Mouse (Mus musculus) lung, postnatal 4 days (tissue): ENCODE data around the gene Paip2b.
"Not testable (repeated sequence)": the region's sequence is repeated elsewhere in the genome, so short reads cannot be mapped to it uniquely, and the experiment has no call there.

ENCODE experiments used
- DNase-seq, 2 experiments: peaks; one replicate each; pipeline ENCODE4 v3.0.0; 2021

The Paip2b gene

DNA sequence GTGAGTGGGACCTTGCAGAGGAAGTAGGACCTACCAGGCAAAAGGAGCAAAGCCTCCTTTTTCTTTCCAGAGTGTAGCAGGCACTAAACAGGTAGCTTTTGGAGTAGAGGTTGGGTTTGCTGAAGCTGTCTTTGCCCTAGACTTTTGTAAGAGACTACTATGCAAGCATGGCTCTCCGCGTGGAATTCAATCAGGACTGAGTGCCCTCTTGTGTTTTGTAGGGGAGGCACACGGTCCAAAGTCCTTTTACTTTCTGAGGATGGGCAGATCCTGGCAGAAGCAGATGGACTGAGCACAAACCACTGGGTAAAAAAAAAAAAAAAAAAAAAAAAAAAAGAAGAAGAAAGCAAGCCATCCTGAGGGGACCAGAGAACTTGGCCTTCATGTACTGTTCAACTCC is 34.9 kb downstream of the Paip2b start:
- no peak for DNase-seq

DNA sequence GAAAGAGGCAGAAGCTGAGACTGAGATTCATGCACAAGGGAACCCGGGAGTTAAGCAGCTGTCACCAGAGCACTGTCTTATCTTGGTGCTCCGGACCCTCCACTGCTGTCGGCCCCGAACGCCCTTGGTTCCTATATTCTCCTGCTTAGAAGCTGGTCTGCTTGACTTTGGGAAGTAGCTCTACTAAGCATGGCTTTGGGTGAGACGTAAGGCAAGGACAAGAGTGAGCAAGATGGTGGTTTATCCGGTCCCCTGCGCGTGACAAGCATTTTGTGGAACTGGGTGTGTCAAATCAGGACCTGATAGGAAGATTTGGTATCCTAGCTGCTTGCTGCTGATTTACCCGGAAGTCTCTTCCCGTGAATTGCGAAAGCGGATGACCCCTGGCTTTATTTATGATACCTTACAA is 36.0 kb downstream of the Paip2b start:
- peak; percentile 48 to 66 for DNase-seq

DNA sequence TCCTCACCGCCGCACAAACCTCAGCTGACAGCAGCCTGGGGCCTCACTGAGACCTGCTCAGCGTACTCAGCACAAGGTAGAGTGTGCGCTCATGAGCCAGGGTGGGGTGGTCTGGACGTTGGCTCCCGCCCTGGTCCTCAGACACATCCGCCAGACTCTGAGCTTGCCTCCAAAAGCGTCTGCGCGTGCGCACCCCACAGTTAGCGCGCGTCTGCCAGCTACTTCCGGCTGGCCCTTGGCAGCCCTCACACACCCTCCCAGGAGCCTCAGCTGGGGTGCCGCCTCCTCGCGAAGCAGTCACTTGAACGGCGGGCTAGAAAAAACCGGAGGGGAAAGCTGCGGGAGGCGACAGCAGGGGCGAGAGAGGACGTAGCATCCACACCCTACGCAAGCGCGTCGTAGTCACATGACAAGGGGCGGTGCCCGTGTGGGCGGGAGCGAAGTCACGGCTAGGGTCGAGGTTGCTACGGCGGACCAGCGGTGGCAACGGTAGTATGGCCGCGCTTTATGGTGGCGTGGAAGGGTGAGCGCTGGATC is 36.7 kb downstream of the Paip2b start, which contains the start of gene Nagk:
Gene Nagk (plus strand): TSS at position 223 of the 537 bp plus-strand sequence.
- peak; percentile 97 to 98 for DNase-seq

DNA sequence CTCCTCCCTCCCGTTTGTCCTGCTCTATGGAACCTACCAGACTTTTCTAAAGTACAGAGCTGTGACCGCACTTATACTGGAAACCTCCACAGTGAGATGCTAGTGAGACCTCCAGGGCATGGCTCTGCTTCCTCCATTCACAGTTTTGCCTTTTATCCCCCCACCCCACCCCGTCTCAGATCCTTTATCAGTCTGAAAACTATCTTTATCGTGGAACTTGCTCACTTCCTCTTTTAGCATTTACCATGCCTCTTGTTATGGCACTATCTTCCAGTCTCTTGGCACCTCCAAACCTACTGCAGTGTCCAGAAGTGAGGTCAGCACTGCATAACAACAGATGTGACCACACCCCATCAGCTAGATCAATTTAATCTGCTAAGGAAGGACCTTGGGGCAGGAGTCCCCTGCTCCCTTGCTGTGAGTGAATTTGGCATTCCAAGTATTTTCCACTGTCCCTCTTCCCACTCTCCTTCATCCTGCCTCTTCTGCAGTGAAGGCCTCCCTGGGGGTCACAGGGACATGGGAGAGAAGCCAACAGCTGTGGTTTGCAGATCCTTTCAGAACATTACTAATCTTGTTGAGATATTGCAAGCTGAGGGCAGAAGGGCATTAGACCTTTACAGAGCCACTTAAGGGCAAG is 40.2 kb downstream of the Paip2b start:
- no peak for DNase-seq

DNA sequence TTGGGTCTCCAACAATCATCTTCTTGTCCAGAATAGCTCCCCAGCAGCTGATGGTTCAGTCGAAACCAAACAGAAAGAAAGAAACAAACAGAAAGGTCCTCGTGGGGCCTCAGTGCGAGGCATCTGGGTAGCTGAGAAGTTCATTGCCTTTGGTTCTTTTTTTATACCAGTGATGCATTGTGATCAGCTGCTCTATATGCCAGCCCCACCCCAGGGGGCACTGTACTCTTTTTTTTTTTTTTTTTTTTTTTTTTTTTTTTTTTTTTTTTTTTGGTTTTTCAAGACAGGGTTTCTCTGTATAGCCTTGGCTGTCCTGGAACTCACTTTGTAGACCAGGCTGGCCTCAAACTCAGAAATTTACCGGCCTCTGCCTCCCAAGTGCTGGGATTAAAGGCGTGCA is 41.0 kb downstream of the Paip2b start:
- DNase-seq, result not testable (repeated sequence)

DNA sequence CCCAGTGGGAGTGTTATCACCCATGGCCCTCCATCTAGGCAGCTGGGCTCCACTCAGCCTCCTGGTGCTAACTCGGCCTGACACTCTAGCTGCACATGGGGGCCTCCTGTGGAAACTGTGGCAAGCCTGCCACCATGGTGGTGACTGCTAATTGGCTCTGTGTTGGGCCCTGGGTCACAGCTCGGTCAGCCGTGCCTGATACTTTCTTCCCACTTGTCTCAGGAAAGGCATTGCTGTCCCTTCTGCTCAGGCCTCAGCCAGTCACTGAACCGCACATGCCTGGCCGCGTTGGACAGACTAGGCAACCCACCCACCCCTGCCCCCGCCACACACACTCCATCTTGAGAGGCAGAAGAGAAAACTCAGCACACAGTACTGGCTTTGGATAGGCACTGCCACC is 43.0 kb downstream of the Paip2b start:
- DNase-seq, result no peak

DNA sequence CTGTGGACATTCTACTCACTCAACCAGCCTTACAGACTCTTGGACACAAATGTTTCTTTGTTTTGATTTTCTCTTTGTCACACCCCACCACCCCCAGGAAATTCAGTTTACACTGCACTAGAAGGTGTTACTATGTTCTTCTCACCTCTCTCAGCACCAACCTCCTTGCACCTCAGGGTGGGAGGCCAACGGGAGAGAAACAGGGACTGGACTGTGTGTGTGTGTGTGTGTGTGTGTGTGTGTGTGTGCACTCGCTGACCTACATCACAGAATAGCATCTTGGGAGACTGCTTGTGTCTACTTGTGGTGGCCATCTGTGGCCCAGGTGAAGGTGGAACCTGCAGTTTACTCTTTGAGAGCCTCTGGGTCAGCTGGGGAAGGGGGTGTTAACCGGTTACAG is 45.1 kb downstream of the Paip2b start:
- DNase-seq, result no peak

DNA sequence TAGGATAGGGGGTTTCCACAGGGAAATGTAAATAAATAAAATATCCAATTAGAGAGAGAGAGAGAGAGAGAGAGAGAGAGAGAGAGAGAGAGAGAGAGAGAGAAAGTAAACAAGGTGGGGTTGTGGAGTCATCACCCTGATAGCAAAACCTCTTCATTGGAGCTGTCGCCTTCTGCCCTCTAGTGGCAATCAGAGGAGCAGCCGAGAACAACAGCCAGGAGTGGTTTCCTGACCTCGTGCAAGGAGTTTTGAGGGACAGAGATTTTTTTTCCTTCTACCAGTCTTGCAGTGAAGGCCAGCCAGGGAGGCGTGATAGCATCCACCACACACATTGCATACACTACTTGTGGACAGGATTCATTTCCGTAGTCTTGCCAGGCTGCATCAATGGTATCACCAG is 52.5 kb downstream of the Paip2b start:
- peak; percentile 53 to 71 for DNase-seq

DNA sequence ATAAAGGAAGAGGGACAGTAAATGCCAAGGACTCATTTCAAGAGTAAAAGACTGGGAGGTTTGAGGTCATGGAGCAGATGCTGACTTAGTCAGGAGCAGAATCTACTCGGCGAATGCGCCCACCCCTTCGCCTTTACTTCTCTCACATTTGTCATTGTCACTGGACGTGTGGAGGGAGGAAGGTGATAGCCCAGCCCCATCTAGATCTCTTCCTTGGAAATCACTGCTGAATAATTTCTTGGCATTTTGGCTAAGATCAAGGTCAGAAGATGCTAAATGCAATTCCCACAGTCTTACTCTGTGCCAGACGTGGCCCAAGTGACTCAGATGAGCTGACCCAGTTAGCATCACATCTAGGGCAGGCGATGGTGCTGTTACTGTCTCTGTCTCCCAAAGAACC is 53.2 kb downstream of the Paip2b start:
- no peak for DNase-seq

DNA sequence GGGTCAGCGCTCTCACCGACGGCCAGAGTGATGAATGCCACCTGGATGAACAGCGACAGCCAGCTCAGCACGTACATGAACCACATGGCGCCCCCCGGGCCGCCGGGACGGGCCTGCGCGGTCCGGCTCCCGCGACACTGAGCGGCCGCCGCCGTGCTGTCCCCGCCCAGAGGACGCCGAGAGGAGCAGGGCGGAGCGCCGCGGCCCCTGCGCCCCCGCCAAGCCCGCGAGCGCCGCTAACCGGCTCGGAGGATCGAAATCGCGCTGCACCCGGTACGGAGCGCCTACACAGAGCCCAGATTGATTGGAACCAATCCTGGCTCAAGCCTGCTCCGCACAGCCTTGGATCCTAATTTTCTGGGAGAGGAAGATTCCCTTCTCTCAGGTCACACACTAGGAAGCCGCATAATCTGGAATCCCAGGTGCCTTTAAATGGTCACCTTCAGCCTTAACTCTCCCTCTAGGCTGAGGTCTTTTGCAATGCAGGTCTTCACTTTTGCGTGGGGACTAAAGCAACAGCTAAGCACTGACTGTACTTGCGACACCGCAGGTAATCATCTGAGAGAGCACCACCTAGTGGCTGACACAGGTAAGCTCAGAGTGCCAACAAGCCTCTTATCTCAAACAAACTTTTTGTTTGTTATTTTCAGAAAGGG is 55.8 kb downstream of the Paip2b start, which contains the start of gene Tex261:
Gene Tex261 (minus strand): TSS at position 176 of the 656 bp plus-strand sequence.
- peak; percentile 94 to 95 for DNase-seq

DNA sequence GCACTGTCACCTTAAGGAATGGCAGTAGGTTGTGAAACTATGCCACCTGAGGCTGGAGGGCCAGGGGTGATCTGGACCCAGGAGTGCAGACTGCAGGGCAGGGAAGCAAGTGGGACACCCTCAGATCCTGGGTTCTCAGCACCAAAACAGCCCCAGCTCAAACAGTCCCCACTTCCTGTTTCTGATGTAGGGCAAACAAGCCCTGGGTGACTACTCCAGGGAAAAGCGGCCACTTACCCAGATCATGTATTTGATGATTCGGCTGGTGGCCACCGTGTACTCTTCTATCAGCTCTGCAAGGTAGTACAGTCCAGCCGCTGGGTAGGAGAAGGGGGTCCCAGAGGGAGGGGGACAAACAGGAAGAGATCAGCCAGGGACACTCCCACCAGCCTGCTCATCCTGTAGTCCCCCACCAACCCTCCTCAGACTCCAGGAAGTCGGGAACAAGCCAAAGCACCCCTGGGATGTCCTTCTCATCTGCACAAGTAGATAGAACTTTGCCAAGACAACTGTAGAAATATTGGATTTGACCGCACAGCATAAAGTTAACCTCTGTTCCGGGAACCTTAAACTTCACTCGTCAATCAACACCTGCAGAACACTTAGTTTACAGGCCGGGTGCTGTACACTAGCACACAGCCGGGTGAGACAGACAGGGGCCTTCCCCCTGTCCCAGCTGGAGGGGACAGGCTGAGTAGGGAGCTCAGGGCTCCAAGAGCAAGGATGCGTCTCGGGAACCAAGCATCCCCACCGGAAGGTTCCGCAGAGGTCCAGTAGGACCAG is 56.6 kb downstream of the Paip2b start:
- peak in 1 of 2 experiments; percentile 21 for DNase-seq

DNA sequence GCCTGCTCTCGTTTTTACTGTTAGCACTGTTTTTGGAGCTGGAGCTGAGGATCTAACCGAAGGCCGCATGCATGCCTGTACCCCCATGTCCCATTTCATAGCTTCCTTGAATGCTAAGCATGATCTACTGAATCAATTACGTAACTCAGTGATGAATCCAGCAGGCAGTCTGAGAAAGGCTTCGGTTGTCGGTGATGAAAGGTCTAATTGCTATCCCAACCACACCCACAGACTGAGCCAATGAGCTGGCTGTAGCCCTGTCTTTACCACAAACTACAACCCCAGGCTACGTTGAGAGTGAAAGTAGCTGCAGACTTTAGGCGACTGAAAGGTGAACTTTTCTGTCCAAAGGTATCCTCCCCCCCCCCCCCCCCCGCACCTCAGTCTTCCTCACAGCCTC is 57.4 kb downstream of the Paip2b start:
- DNase-seq, result no peak

DNA sequence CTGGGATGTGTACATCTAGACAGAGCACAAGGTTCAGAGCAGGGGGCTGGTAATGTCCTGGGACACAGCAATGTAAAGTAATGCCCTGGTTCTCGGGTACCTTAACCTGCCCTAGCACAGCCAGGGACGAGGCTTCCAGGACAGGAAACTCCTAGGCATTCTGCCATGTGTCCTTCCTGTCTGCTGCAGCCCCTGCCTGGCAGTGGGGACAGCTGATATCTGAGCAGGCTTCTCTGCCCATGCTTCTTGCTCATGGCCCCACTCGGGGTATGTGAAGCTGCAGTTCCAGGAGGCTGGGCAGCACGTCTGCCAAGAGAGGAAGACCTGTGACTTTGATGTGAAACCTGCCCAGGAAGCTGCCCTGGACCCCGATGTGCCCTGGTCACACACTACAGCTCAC is 63.1 kb downstream of the Paip2b start:
- no peak for DNase-seq

DNA sequence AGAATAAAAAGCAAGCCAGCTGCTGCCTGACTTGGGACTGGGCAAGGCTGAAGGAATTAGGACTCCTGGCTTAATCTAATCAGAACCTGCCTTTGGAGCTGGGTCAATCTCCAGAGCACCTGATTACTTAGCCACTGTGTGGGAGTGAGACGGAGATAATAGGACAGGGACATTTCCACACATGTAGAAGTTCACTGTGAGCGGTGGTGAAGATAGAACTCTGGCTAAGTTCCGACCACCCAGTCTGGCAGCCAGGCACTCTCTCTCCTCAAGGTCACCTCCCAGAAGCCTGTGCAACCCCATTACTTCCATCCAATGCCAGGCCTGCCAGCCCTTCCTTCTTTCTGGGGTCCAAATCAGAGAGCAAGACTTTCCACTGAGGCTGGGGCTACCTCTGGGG is 64.6 kb downstream of the Paip2b start:
- DNase-seq, result no peak

DNA sequence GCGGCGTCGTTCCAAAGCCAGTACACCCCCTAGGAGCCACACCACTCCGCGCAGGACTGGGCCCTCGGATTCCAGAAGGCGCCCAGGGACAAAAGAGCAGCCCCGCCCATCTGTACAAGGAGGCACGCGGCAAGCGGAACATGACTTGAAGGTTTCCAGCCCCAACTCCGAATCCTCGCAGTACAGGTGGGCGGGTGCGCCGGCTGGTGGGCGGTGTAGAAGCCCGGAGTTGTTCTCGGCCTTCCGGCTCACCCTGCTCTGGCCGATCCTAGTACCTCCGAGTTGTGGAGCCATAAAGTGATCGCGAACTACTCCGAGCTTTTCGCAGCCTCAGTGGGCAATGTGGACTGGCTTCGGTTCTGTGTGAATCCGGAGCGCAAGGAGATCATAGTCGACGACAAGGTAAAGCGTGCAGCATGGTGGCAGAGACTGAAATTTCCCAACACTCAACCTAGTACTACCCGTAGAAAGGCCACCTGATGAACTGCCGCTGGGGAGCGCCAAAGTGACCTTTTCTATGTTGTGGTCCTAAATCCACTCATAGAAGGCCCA is 68.6 kb downstream of the Paip2b start:
- peak; percentile 56 to 58 for DNase-seq

DNA sequence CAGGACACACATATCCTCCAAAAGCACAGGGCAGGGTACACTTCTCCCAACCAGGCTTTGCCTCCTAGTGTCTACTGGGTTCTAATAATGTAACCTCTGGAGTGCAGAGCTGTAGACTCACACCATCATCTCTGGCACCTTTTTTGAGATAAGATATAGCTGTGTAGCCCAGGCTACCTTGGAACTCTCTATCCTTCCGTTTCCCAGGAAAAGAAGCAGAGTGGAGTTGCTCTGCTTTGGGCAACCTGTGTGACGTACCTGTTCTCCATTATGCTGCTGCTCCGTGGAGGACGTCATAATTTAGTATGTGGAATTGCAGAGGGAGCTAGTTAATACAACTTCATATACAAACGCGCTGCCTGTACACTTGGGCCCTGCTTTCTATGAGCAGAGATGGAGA is 69.2 kb downstream of the Paip2b start, which contains the start of gene Ankrd53:
Gene Ankrd53 (plus strand): TSS at position 301 of the 400 bp plus-strand sequence.
- DNase-seq, result no peak

DNA sequence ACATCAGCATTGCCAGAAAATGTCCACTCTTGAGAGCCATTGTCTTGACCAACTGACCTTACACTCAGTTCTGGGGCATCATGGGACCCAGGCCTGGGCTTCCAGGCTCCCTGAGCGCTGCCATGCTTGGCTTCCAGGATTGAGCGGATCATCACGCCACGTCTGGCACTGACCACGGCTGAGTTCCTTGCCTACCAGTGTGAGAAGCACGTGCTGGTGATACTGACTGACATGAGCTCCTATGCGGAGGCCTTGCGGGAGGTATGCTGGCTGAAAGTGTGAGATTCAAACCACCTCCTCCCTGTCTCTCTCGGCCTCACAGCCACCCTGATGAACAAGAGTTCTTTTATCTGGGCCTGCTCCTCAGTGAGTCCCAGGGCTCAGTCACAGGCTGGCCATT is 75.5 kb downstream of the Paip2b start:
- no peak for DNase-seq
